Comparison of ENCODE assay signal across 23 mouse cellular contexts in the genomic region with DNA sequence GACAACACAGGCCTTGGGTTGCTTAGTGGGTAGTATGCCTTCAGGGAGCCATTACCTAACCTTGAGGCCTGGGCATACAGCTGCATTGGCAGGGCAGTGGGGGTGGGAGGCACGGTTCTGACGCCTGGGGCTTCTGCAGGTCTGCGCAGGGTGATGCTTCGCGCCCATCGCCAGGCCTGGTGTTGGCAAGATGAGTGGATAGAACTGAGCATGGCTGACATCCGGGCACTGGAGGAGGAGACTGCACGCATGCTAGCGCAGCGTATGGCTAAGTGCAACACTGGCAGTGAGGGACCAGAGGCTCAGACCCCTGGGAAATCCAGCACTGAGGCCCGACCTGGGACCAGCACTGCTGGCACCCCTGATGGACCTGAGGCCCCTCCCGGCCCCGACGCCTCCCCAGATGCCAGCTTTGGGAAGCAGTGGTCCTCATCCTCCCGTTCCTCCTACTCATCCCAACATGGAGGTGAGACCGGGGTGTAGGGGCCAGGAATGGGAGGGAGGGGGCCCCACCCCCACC. TPM values are rescaled to one million over a fixed set of nuclear protein-coding genes. Genes with fewer than 3 reads are reported as not detected.
"Had no signal": no experiment of that assay in that cellular context is flagged by ENCODE, and none has a peak within 500 bp of the region (broad histone marks: within the 10 kb centered on the region; RNA-seq: fewer than 3 reads in every experiment).

No protein-coding gene starts in this region.

- H3K9ac ChIP-seq: liver, embryonic 15.5 days; liver, postnatal 0 days; lung, embryonic 15.5 days; midbrain, embryonic 13.5 days; midbrain, embryonic 15.5 days; stomach, embryonic 15.5 days had no signal

- ATAC-seq: liver, postnatal 0 days; lung, postnatal 0 days; midbrain, embryonic 13.5 days; midbrain, embryonic 15.5 days had no signal

- H3K27me3 ChIP-seq: megakaryocyte, embryonic 14.5 days; midbrain, embryonic 15.5 days had no signal

- H3K9me3 ChIP-seq: liver, embryonic 15.5 days; lung, embryonic 15.5 days; megakaryocyte, embryonic 14.5 days; midbrain, embryonic 13.5 days; midbrain, embryonic 15.5 days; stomach, embryonic 15.5 days had no signal

- DNase-seq: liver, postnatal 0 days; lung, adult 2 months; lung, postnatal 14 days; lung, postnatal 36 days; right cerebral cortex, postnatal 14 days; thymus, adult 2 months; thymus, postnatal 25 days; thymus, postnatal 4 days had no signal

- H3K4me3 ChIP-seq: liver, embryonic 15.5 days; lung, embryonic 15.5 days; megakaryocyte, embryonic 14.5 days; midbrain, embryonic 13.5 days; midbrain, embryonic 15.5 days; stomach, embryonic 15.5 days had no signal

- H3K36me3 ChIP-seq: lung, embryonic 15.5 days; stomach, embryonic 15.5 days had no signal

- H3K4me2 ChIP-seq: liver, embryonic 15.5 days; lung, embryonic 15.5 days; midbrain, embryonic 11.5 days; midbrain, embryonic 13.5 days; midbrain, embryonic 15.5 days; stomach, embryonic 15.5 days had no signal

- H3K27ac ChIP-seq: liver, embryonic 15.5 days; lung, embryonic 15.5 days; macrophage; midbrain, embryonic 13.5 days; midbrain, embryonic 15.5 days; stomach, embryonic 15.5 days; stomach, postnatal 0 days had no signal

RNA-seq across cellular contexts. Expression of a gene that starts 23.4 kb away (rescaled TPM):
- polyA plus RNA-seq: lung, embryonic 15.5 days; lung, postnatal 0 days; macrophage; midbrain, embryonic 11.5 days; midbrain, embryonic 13.5 days; midbrain, postnatal 0 days; neural tube, embryonic 11.5 days; neural tube, embryonic 14.5 days; stomach, postnatal 0 days; testis, adult 2 months; urinary bladder, adult 2 months had no signal

RNA-seq across cellular contexts. Expression of a gene that starts 34.9 kb away (rescaled TPM):
- polyA plus RNA-seq: liver, embryonic 15.5 days; liver, postnatal 0 days; lung, embryonic 15.5 days; lung, postnatal 0 days; macrophage; midbrain, embryonic 11.5 days; midbrain, postnatal 0 days; neural tube, embryonic 11.5 days; neural tube, embryonic 14.5 days; stomach, embryonic 15.5 days; stomach, postnatal 0 days had no signal
